Mouse (Mus musculus): ENCODE results near the gene Fga. TPM values are rescaled to one million over a fixed set of nuclear protein-coding genes. Genes with fewer than 3 reads are reported as not detected.
A peak's percentile ranks its signal among the peaks of the same experiment; 100 is the strongest.

Gene Fga
- total RNA-seq (2015) (not detected in 2 replicates), total RNA-seq (2017) (not detected in 2 replicates)

DNA sequence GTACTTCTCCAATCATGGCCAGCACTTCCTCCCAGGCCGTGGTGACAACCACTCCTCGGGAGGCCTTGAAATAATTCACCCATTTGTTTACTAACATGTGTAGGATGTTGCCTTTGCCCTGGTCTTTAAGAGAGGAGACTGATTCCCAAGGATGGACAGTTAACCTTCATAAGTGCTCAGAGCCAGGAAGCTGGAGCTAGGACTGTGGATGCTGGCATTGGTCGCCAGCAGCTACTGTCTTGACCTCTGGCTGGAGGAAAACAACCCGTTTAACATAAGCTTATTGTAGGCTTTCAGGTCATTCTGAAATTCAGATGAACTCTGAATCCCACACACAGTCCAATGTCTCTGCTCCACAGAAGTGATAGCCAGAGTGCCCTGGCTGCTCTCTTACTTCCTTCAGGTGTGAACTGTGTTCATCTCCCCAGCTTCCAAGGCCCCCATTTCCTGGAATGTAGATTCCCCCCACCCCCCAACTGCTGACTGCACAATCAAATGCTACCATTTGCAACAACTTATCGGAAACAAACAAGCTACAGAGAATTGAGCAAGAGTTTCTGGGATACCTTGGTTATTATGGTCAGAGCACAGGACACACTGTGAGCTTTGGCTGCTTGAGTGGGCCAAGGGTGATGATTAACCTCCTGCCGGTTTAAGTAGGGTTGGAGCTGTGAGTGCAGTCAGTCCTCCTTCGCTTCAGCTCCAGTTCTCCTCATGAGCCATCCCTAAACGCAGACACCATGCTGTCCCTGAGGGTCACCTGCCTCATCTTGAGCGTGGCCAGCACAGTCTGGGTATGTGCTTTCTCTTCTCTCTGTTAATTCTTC is at the start of gene Fga:
Gene Fga, plus strand, starts transcription at position 602 of the 827 bp plus-strand sequence.
- no peak for ATAC-seq (ENCODE audit: poor library complexity, severe bottlenecking)

- no peak for ATAC-seq (ENCODE audit: poor library complexity, severe bottlenecking)
These were observed 45.1 kb upstream of the Fga start for GRCm38 (mm10) chr3:82980818-82981217.

GRCm38 (mm10) chr3:82981861-82982260 is 44.0 kb upstream of the Fga start:
- no peak for ATAC-seq (ENCODE audit: poor library complexity, severe bottlenecking)

- ATAC-seq (ENCODE audit: poor library complexity, severe bottlenecking) = no peak
These were observed 41.0 kb upstream of the Fga start for GRCm38 (mm10) chr3:82984840-82985239.

GRCm38 (mm10) chr3:82991963-82992362 is 33.9 kb upstream of the Fga start:
- no peak for ATAC-seq (ENCODE audit: poor library complexity, severe bottlenecking)

DNA sequence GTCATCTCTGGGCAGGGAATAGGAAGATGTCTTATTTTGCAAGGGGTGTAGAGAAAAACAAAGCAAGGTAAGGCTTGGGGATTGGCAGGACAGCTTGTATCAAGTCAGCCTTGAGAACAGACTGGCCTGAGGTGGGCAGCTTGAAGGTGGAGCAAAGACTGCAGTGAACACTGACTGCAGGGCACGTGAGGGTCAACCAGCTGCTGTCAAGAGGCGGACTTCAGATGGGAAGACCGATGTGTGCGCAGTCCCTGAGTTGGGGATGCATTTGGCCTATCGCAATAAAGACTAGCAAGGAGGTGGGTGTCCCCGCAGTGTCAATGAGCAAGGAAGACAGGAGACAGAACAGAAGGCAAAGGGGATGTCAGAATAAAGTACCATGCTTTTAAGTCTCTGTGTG is 32.9 kb upstream of the Fga start:
- no peak for ATAC-seq (ENCODE audit: poor library complexity, severe bottlenecking)

DNA sequence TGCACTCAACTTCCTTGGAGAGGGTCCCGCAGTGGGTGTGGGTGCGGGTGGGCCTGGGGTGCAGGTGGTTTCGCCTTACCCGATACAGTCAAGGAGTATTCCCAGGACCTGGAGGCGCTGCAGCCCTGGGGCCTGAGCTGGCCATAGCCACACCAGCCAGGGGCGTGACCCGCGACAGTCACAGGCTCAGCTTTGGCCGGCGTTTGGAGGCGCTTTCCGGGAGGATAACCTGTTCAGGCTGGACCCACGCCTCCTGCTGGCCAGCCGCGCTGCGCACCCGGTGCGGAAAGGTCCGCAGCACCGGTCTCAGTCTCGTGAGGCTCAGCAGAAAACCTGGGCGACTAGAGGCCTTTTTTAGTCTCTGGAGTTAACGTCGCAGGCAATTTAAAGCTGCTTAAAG is 30.5 kb upstream of the Fga start:
- ATAC-seq (ENCODE audit: poor library complexity, severe bottlenecking) = no peak

- no peak for ATAC-seq (ENCODE audit: poor library complexity, severe bottlenecking)
These were observed 29.2 kb upstream of the Fga start for GRCm38 (mm10) chr3:82996656-82997055.

GRCm38 (mm10) chr3:82998772-82999463 is 27.0 kb upstream of the Fga start:
- ATAC-seq (ENCODE audit: poor library complexity, severe bottlenecking) = peak; percentile 75

GRCm38 (mm10) chr3:82999995-83000394 is 25.9 kb upstream of the Fga start:
- ATAC-seq (ENCODE audit: poor library complexity, severe bottlenecking) = no peak

DNA sequence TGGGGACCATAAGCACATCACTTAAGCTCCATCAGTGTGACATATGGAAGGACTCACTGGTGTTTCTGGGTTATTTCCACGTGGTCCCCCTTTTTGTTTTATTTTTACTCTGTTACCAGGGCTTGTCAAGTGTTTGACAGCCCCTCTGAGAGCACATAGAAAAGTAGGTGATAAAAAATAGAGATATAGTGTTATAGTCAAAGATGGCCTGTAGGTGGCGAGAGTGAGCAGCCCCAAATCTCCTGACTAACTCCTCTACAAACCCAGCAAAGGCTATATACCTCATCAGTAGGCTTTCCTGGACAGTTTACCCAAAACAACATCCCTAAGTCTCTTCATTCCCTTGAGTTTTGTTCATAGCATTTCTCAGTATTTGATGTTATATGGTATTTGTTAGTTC is 23.7 kb upstream of the Fga start:
- ATAC-seq (ENCODE audit: poor library complexity, severe bottlenecking) = peak; percentile 77

GRCm38 (mm10) chr3:83003068-83003467 is 22.8 kb upstream of the Fga start:
- no peak for ATAC-seq (ENCODE audit: poor library complexity, severe bottlenecking)

- ATAC-seq (ENCODE audit: poor library complexity, severe bottlenecking) = no peak
These were observed 21.1 kb upstream of the Fga start for GRCm38 (mm10) chr3:83004801-83005200.

DNA sequence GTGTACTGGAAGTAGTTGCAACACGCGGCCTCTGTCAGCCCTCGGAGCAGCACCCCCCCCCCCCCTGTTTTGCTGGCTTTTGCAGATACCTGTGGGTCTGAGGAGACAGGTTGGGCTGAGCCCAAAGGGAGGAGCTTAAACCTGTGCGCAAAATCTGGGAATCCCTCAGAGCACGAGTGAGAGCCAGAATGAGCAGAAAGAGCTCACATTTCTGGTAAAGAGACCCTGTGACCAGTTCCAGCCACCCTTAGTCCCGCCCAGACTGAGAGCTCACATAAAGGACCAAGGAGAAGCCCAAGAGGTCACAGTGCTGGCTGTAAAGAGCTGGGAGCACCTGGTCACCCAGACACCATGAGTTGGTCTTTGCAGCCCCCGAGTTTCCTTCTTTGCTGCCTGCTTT is 18.3 kb upstream of the Fga start, which contains the start of gene Fgg:
Gene Fgg, plus strand, starts transcription at position 168 of the 400 bp plus-strand sequence.
- no peak for ATAC-seq (ENCODE audit: poor library complexity, severe bottlenecking)

DNA sequence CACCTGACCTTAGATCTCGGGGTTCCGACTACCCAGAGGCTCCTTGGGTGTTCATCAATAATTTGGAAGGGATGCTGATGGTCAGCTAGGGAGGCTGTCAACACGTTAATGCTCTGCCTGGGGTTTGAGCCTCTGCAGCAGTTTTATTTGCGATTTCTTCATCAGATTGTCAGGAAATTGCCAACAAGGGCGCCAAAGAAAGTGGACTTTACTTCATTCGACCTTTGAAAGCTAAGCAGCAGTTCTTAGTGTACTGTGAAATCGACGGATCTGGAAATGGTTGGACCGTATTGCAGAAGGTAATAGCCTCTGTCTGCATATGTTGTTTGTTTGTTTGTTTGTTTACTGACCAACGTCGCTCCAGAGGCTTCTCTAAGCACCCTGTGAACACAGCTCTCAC is 15.6 kb upstream of the Fga start:
- no peak for ATAC-seq (ENCODE audit: poor library complexity, severe bottlenecking)

DNA sequence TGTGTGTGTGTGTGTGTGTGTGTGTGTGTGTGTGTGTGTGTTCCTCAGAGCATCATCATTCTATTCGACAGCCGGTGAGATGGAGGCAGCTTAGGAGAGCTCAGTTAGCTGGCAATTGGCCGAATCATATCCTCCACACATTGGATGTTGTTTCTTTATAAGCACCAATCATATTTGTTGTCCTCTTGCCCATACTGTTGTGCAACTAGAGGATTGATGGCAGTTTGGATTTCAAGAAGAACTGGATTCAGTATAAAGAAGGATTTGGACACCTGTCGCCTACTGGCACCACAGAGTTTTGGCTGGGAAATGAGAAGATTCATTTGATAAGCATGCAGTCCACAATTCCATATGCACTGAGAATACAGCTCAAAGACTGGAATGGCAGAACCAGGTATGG is 14.7 kb upstream of the Fga start:
- no peak for ATAC-seq (ENCODE audit: poor library complexity, severe bottlenecking)

GRCm38 (mm10) chr3:83011565-83011964 is 14.3 kb upstream of the Fga start:
- no peak for ATAC-seq (ENCODE audit: poor library complexity, severe bottlenecking)

DNA sequence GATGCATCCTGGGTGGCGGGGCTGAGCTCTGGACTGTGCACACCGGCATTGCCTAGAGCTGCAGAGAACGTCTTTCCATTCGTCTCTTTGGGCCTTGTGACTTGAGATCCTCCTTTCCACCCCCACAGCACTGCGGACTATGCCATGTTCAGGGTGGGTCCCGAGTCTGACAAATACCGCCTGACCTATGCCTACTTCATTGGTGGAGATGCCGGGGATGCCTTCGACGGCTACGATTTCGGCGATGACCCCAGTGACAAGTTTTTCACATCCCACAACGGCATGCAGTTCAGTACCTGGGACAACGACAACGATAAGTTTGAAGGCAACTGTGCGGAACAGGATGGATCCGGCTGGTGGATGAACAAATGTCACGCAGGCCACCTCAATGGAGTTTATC is 13.2 kb upstream of the Fga start:
- no peak for ATAC-seq (ENCODE audit: poor library complexity, severe bottlenecking)

- ATAC-seq (ENCODE audit: poor library complexity, severe bottlenecking) = no peak
These were observed 11.9 kb upstream of the Fga start for GRCm38 (mm10) chr3:83013951-83014350.

DNA sequence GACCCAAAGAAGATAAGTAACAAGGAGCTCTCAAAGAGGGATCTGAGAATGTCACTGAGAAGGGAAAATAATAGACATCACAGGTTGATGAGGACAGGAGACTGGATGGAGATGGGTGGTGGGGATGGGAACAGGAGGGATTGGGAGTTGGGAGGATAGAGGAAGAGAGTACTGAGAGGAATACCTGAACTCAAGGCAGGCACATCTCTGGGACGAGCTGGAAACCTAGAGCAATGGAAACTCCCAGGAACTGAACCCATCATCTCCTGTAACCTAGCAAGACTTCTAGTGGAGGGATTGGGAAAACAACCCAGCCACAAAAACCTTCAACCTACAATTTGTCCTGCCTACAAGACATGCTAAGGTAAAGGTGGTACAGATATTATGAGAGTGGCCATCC is 9.6 kb upstream of the Fga start:
- no peak for ATAC-seq (ENCODE audit: poor library complexity, severe bottlenecking)

DNA sequence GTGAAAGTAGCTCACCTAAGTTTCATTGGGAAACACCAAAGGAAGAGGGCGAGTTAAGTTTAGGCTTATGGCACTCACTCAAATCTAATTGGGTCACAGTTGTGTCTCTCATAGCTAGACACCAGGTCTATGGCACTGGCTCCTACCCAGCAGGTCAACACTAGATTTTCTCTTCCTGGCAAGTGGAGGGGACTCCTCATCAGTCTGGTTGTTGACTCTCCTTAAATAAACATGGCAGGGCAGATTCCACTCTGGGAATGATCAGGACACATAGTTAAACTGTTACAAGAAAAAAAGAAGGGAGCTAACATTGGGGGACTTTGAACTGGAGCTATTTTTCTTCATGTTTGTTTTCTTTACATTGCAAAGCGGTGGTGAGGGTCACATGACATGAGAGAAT is 5.5 kb upstream of the Fga start:
- no peak for ATAC-seq (ENCODE audit: poor library complexity, severe bottlenecking)

DNA sequence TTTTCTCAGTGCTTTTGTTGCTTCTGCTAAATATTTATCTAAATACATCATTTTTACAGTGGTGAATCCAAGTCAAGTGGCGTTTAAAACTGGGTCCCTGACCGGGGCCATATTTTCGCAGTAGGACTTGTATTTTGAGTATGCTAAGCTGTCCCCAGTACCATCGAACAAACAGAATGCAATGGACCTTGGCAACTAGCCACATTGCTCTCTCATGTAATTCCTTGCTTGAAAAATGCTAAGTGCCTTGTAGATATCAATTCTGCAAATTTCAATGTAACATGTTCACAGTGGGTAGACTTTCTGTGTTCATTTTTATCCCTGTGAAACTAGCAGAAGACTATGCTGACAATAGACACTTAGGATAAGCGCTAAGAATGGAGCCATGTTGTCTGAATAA is 4.7 kb upstream of the Fga start:
- ATAC-seq (ENCODE audit: poor library complexity, severe bottlenecking) = no peak
